Mouse (Mus musculus) small intestine, adult 2 months (tissue): ENCODE data around the gene Sost.

Experiments used
- CTCF ChIP-seq: fragments of 200-500 bp; IDR thresholded peaks from 2 replicates; pipeline ENCODE4 v1.5.1; 2012; ENCODE audit warnings: low read depth, mild to moderate bottlenecking, control low read depth, inconsistent platforms, low read length, moderate library complexity, mixed read lengths; ENCODE audit not compliant: insufficient replicate concordance, insufficient read length; ENCODE audit errors: extremely low read depth
- POLR2A ChIP-seq: fragments of 200-500 bp; IDR thresholded peaks from 2 replicates; pipeline ENCODE4 v1.6.1; 2012; ENCODE audit warnings: low read depth, mild to moderate bottlenecking, control low read depth, inconsistent platforms, low read length, moderate library complexity

- no peak for TF ChIP-seq CTCF
- TF ChIP-seq POLR2A: no peak
These were observed 31.4 kb upstream of the Sost start for GRCm38 (mm10) chr11:101998258-101998657.
